Mouse (Mus musculus): ENCODE results near the gene Selenok. TPM values are rescaled to one million over a fixed set of nuclear protein-coding genes. Genes with fewer than 3 reads are reported as not detected.

Gene Selenok
- polyA plus RNA-seq, 1 experiment: 214 TPM

DNA sequence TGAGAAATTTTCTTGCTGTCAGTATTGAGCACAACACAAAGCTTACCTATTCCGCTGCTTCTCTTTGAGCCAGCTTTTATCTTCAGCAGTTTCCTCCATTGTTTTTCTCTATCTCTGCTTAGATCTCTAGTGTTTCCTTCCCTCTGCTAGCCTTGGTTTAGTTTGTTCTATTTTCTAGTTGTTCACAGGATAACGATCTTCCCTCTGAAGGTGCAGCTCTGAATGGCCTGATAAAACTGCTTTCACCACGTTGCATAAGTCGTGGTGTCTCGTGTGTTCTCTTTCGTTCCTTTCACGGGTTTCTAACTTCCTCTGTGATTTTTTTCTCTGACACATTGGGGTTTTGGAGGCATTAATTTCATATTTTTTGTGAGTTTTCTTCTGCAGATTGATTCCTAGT lies 56.3 kb downstream of the Selenok start:
- Histone ChIP-seq H3K27ac (ENCODE audit: insufficient read depth, low read depth, low read length) (no peak overlapping the region), H3K4me1 (ENCODE audit: control insufficient read depth, insufficient read depth, low read length) (peaks cover 10% of the 10 kb centered on the region; the same call in 1 of the 2 replicates), H3K4me3 (ENCODE audit: insufficient read depth, low read length) (no peak overlapping the region)
- TF ChIP-seq POLR2A (IDR thresholded peaks at IDR 0.05; ENCODE audit: borderline replicate concordance, low read depth, low read length): no peak

Other genes with a start within 250 kb of the Selenok start
- not detected in 2 replicates for gene Cacna2d3, start 246.4 kb upstream of the Selenok start, polyA plus RNA-seq (2012; ENCODE audit: insufficient read depth, insufficient read length, missing spikeins)
- gene Actr8, start 10.0 kb downstream of the Selenok start, polyA plus RNA-seq (2012; ENCODE audit: insufficient read depth, insufficient read length, missing spikeins): 35.5 and 42.4 TPM in 2 replicates
- gene Il17rb, start 40.6 kb downstream of the Selenok start, polyA plus RNA-seq (2012; ENCODE audit: insufficient read depth, insufficient read length, missing spikeins): not detected in 2 replicates
- not detected in 2 replicates for gene Chdh, start 40.7 kb downstream of the Selenok start, polyA plus RNA-seq (2012; ENCODE audit: insufficient read depth, insufficient read length, missing spikeins)

All from bone marrow macrophage, adult 2 months (primary cell).